Mouse (Mus musculus) olfactory bulb, adult 2 months (tissue): ENCODE results near the gene Casz1. TPM values are rescaled to one million over a fixed set of nuclear protein-coding genes. Genes with fewer than 3 reads are reported as not detected.

ENCODE experiments used
- H3K27ac ChIP-seq: fragments of 200-500 bp; 2 replicates; pipeline ENCODE4 v1.5.1; 2012; ENCODE audit warnings: low read depth, low read length; ENCODE audit not compliant: insufficient read depth
- H3K4me1 ChIP-seq: fragments of 200-500 bp; 2 replicates; pipeline ENCODE4 v1.6.1; 2012; ENCODE audit warnings: low read length; ENCODE audit not compliant: control insufficient read depth, insufficient read depth
- H3K4me3 ChIP-seq: fragments of 200-500 bp; 2 replicates; pipeline ENCODE4 v1.5.1; 2012; ENCODE audit warnings: mild to moderate bottlenecking, low read depth, low read length, moderate library complexity; ENCODE audit not compliant: insufficient read depth
- CTCF ChIP-seq: fragments of 200-500 bp; IDR thresholded peaks from 2 replicates; pipeline ENCODE4 v1.5.1; 2012; ENCODE audit warnings: low read depth, mild to moderate bottlenecking, low read length, moderate library complexity; ENCODE audit not compliant: insufficient read depth
- POLR2A ChIP-seq: fragments of 200-500 bp; IDR thresholded peaks from 2 replicates; pipeline ENCODE4 v1.6.1; 2012; ENCODE audit warnings: mild to moderate bottlenecking, low read depth, low read length, moderate library complexity; ENCODE audit not compliant: insufficient read depth
- whole genome bisulfite sequencing: fragments of 180-500 bp; shearing (Covaris S2); methylation state at CpG from one replicate; pipeline ENCODE4 v1.1.7; 2018; 5-methylcytosine and 5-hydroxymethylcytosine counted together
- polyA plus RNA-seq: library from polyadenylated mRNA; stranded (reverse); fragments of >200 nt; gene quantifications from 2 replicates; pipeline ENCODE4 v1.2.4, GENCODE M21; 2012; ENCODE audit warnings: low replicate concordance; ENCODE audit not compliant: missing spikeins, insufficient read depth, insufficient read length

Casz1 gene
- polyA plus RNA-seq, 1 experiment, result not detected

GRCm38 (mm10) chr4:148859906-148860491, 55.8 kb downstream of the Casz1 start:
- Histone ChIP-seq H3K4me1 (peaks cover 10% of the 10 kb centered on the region), H3K27ac (no peak overlapping the region), H3K4me3 (0 out of 2 replicates have a peak overlapping the region, but pooled peaks have one; percentile 1)
- 4% methylated on average over 27 of the region's 27 CpGs for WGBS
- TF ChIP-seq POLR2A, result no peak
- TF ChIP-seq CTCF, result no peak

- no peak for TF ChIP-seq POLR2A
- no peak for TF ChIP-seq CTCF
- H3K4me1 ChIP-seq, result peaks cover 10% of the 10 kb centered on the region
- H3K27ac ChIP-seq, result no peak overlapping the region
- no peak overlapping the region for H3K4me3 ChIP-seq
- 40% methylated on average over 7 of the region's 7 CpGs for WGBS
Observed at GRCm38 (mm10) chr4:148860636-148861035, 56.4 kb downstream of the Casz1 start.

- H3K27ac ChIP-seq, result no peak overlapping the region
- TF ChIP-seq POLR2A, result no peak
- TF ChIP-seq CTCF, result no peak
- peaks cover 8% of the 10 kb centered on the region; the same call in 1 of the 2 replicates for H3K4me1 ChIP-seq
- no peak overlapping the region for H3K4me3 ChIP-seq
- 21% methylated on average over 12 of the region's 12 CpGs for WGBS
Observed at GRCm38 (mm10) chr4:148866812-148867470, 62.7 kb downstream of the Casz1 start.

DNA sequence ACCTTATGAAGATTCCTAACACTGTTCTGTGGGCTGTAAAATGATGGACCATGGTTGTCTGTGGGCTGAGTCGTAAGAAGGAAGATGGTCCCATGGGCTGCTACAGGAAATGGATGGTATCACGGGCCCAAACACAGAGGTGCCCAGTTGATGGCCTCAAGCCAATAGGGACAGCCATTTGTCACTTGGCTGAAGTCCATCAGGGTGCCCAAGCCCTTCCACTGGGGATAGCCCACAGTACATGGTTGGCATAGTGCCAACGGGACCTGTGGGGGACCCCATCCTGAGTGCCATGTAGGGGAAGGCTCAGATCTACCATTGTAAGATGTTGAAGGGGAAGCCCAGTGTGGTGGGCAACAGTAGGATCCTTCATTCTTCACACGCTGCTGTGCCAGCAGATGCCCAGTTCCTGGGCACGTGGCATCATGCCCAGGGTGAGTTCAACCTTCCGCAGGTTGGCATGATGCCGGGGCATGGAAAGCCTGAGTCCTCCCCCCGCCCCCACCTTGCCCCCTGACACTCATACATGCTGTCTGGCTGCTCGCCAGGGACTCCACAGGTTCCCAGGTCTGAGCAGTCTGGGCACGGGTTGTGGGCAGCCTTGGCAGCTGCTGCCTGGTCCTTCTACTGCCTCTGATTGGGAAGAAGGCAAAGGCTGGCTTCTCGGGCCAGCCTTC, 63.6 kb downstream of the Casz1 start:
- no peak overlapping the region for H3K27ac ChIP-seq
- peaks cover 9% of the 10 kb centered on the region; the same call in 1 of the 2 replicates for H3K4me1 ChIP-seq
- WGBS, result 51% methylated on average over 11 of the region's 11 CpGs
- TF ChIP-seq POLR2A, result no peak
- TF ChIP-seq CTCF, result no peak
- no peak overlapping the region for H3K4me3 ChIP-seq

GRCm38 (mm10) chr4:148869566-148869965, 65.3 kb downstream of the Casz1 start:
- peaks cover 9% of the 10 kb centered on the region; the same call in 1 of the 2 replicates for H3K4me1 ChIP-seq
- WGBS, result 62% methylated on average over 7 of the region's 7 CpGs
- H3K4me3 ChIP-seq, result no peak overlapping the region
- TF ChIP-seq POLR2A, result no peak
- no peak for TF ChIP-seq CTCF
- H3K27ac ChIP-seq, result no peak overlapping the region

DNA sequence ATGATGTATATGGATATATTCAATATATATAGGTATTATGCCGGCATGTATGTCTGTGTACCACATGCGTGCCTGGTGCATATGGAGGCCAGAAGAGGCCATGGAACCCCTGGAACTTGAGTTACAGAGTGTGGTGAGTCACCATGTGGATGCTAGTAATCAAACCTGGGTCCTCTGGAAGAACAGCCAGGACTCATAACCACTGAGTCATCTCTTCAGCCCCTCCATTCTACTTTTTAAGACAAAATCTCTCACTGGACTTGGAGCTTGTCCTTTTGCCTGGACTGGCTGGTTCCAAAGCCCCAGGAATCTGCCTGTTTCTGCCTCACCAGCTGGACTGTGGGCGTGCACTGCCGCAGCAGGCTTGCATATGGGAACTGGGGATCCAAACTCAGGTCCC, 66.3 kb downstream of the Casz1 start:
- H3K4me3 ChIP-seq, result no peak overlapping the region
- WGBS, result 95% methylated on average over 4 of the region's 4 CpGs
- no peak overlapping the region for H3K27ac ChIP-seq
- TF ChIP-seq CTCF, result no peak
- no peak for TF ChIP-seq POLR2A
- peaks cover 9% of the 10 kb centered on the region; the same call in 1 of the 2 replicates for H3K4me1 ChIP-seq

GRCm38 (mm10) chr4:148871751-148872334, 67.6 kb downstream of the Casz1 start:
- TF ChIP-seq POLR2A (no peak), CTCF (no peak)
- 36% methylated on average over 10 of the region's 10 CpGs for WGBS
- no peak overlapping the region for H3K27ac ChIP-seq
- H3K4me1 ChIP-seq, result peaks cover 9% of the 10 kb centered on the region; the same call in 1 of the 2 replicates
- no peak overlapping the region for H3K4me3 ChIP-seq

GRCm38 (mm10) chr4:148872372-148872771, 68.1 kb downstream of the Casz1 start:
- Histone ChIP-seq H3K4me1 (peaks cover 9% of the 10 kb centered on the region; the same call in 1 of the 2 replicates), H3K27ac (no peak overlapping the region), H3K4me3 (no peak overlapping the region)
- no peak for TF ChIP-seq POLR2A
- TF ChIP-seq CTCF, result no peak
- 81% methylated on average over 9 of the region's 9 CpGs for WGBS

DNA sequence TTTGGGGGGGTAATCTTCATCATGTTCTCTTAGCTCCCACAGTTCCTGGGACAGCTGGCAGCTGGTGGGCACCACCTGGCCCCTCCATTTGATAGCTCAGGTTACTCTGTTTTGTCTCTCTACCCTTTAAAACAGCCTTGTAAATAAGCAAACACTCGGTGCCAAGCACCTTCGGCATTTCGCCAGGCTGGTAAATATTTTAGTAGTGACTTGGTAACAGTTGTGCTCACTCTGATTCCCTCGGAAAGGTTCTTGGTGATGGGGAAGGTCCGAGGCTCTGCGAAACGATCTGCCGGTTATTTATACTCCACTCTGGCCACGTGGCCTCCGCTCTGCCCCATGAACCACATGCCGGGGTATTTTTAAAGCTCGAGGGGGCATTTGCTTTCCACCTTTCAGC, 68.6 kb downstream of the Casz1 start:
- peaks cover 9% of the 10 kb centered on the region; the same call in 1 of the 2 replicates for H3K4me1 ChIP-seq
- TF ChIP-seq CTCF (no peak), POLR2A (no peak)
- 69% methylated on average over 12 of the region's 12 CpGs for WGBS
- H3K27ac ChIP-seq, result no peak overlapping the region
- H3K4me3 ChIP-seq, result no peak overlapping the region
